Mouse (Mus musculus) kidney, adult 11 months (tissue): ENCODE measurements around the gene Dera.

Experiments used
- DNase-seq: peaks from one replicate; pipeline ENCODE4 v3.0.0; 2022

Dera gene

GRCm38 (mm10) chr6:137759681-137760080 is 5.3 kb downstream of the Dera start:
- no peak for DNase-seq

GRCm38 (mm10) chr6:137760966-137761365 is 6.6 kb downstream of the Dera start:
- no peak for DNase-seq

GRCm38 (mm10) chr6:137764572-137765210 is 10.3 kb downstream of the Dera start:
- DNase-seq, result no peak

GRCm38 (mm10) chr6:137766177-137766576 is 11.8 kb downstream of the Dera start:
- no peak for DNase-seq

- DNase-seq, result no peak
Measured at GRCm38 (mm10) chr6:137771621-137772250, 17.4 kb downstream of the Dera start.

GRCm38 (mm10) chr6:137772918-137773636 is 18.7 kb downstream of the Dera start:
- no peak for DNase-seq

- no peak for DNase-seq
Measured at GRCm38 (mm10) chr6:137773637-137774028, 19.3 kb downstream of the Dera start.

GRCm38 (mm10) chr6:137774166-137774565 is 19.8 kb downstream of the Dera start:
- no peak for DNase-seq

GRCm38 (mm10) chr6:137775159-137775558 is 20.8 kb downstream of the Dera start:
- no peak for DNase-seq

GRCm38 (mm10) chr6:137776981-137777380 is 22.6 kb downstream of the Dera start:
- no peak for DNase-seq

- no peak for DNase-seq
Measured at GRCm38 (mm10) chr6:137783899-137784637, 29.7 kb downstream of the Dera start.

- DNase-seq, result no peak
Measured at GRCm38 (mm10) chr6:137788976-137789590, 34.7 kb downstream of the Dera start.

- DNase-seq, result no peak
Measured at GRCm38 (mm10) chr6:137789658-137790057, 35.3 kb downstream of the Dera start.

- no peak for DNase-seq
Measured at GRCm38 (mm10) chr6:137795494-137795893, 41.1 kb downstream of the Dera start.

- no peak for DNase-seq
Measured at GRCm38 (mm10) chr6:137796596-137797567, 42.5 kb downstream of the Dera start.

- no peak for DNase-seq
Measured at GRCm38 (mm10) chr6:137799253-137799652, 44.9 kb downstream of the Dera start.

- no peak for DNase-seq
Measured at GRCm38 (mm10) chr6:137803456-137804005, 49.2 kb downstream of the Dera start.

GRCm38 (mm10) chr6:137804121-137804520 is 49.8 kb downstream of the Dera start:
- DNase-seq, result no peak

GRCm38 (mm10) chr6:137804606-137805005 is 50.3 kb downstream of the Dera start:
- DNase-seq, result no peak

GRCm38 (mm10) chr6:137806342-137806741 is 52.0 kb downstream of the Dera start:
- DNase-seq, result no peak

GRCm38 (mm10) chr6:137806806-137807205 is 52.5 kb downstream of the Dera start:
- DNase-seq, result no peak
